Mouse (Mus musculus): ENCODE data around the gene Myl6.
A peak's percentile ranks its signal among the peaks of the same experiment; 100 is the strongest.

Myl6 gene

GRCm38 (mm10) chr10:128493695-128494666, at the start of gene Myl6:
Gene Myl6, minus strand, starts transcription at chr10:128494145.
- DNase-seq (ENCODE audit: low spot score in 2 of 2) = peak; percentile 92 to 98

- no peak for DNase-seq (ENCODE audit: low spot score in 2 of 2)
Measured at GRCm38 (mm10) chr10:128543100-128543499, 49.2 kb upstream of the Myl6 start.

- DNase-seq (ENCODE audit: low spot score in 2 of 2) = no peak
Measured at GRCm38 (mm10) chr10:128538340-128538870, 44.5 kb upstream of the Myl6 start.

- peak; percentile 67 to 81 for DNase-seq (ENCODE audit: low spot score in 2 of 2)
Measured at GRCm38 (mm10) chr10:128536266-128536940, 42.5 kb upstream of the Myl6 start.

GRCm38 (mm10) chr10:128535624-128536265, 41.8 kb upstream of the Myl6 start:
- DNase-seq (ENCODE audit: low spot score in 2 of 2) = no peak

- DNase-seq (ENCODE audit: low spot score in 2 of 2) = no peak
Measured at GRCm38 (mm10) chr10:128535206-128535605, 41.3 kb upstream of the Myl6 start.

GRCm38 (mm10) chr10:128526366-128527356, 32.7 kb upstream of the Myl6 start:
- no peak for DNase-seq (ENCODE audit: low spot score in 2 of 2)

- peak; percentile 60 to 82 for DNase-seq (ENCODE audit: low spot score in 2 of 2)
Measured at GRCm38 (mm10) chr10:128525671-128526308, 31.8 kb upstream of the Myl6 start, which contains the start of gene Esyt1. Gene Esyt1, minus strand, starts transcription at chr10:128525871.

- DNase-seq (ENCODE audit: low spot score in 2 of 2) = peak in 1 of 2 experiments; percentile 56
Measured at GRCm38 (mm10) chr10:128524732-128525662, 31.1 kb upstream of the Myl6 start.

GRCm38 (mm10) chr10:128524111-128524731, 30.3 kb upstream of the Myl6 start:
- DNase-seq (ENCODE audit: low spot score in 2 of 2) = no peak

- DNase-seq (ENCODE audit: low spot score in 2 of 2) = no peak
Measured at GRCm38 (mm10) chr10:128522351-128522750, 28.4 kb upstream of the Myl6 start.

- no peak for DNase-seq (ENCODE audit: low spot score in 2 of 2)
Measured at GRCm38 (mm10) chr10:128520591-128520990, 26.6 kb upstream of the Myl6 start.

GRCm38 (mm10) chr10:128518833-128519232, 24.9 kb upstream of the Myl6 start:
- DNase-seq (ENCODE audit: low spot score in 2 of 2) = peak in 1 of 2 experiments; percentile 49

- DNase-seq (ENCODE audit: low spot score in 2 of 2) = no peak
Measured at GRCm38 (mm10) chr10:128516677-128517076, 22.7 kb upstream of the Myl6 start.

GRCm38 (mm10) chr10:128516029-128516428, 22.1 kb upstream of the Myl6 start:
- DNase-seq (ENCODE audit: low spot score in 2 of 2) = no peak

GRCm38 (mm10) chr10:128515044-128515443, 21.1 kb upstream of the Myl6 start:
- DNase-seq (ENCODE audit: low spot score in 2 of 2) = no peak

GRCm38 (mm10) chr10:128511761-128512160, 17.8 kb upstream of the Myl6 start:
- DNase-seq (ENCODE audit: low spot score in 2 of 2) = no peak

GRCm38 (mm10) chr10:128511189-128511588, 17.2 kb upstream of the Myl6 start:
- DNase-seq (ENCODE audit: low spot score in 2 of 2) = no peak
